Mouse (Mus musculus) heart, adult 2 months (tissue): ENCODE data around the gene Hoxa10.

Experiments
- CTCF ChIP-seq: fragments of 200-600 bp; IDR thresholded peaks from 2 replicates; pipeline ENCODE4 v1.8.1; 2022; ENCODE audit warnings: antibody characterized with exemption, mild to moderate bottlenecking, moderate library complexity
- POLR2A ChIP-seq: fragments of 200-500 bp; IDR thresholded peaks from 2 replicates; pipeline ENCODE4 v1.6.1; 2011; ENCODE audit warnings: mild to moderate bottlenecking, low read depth, low read length, control low read depth; ENCODE audit not compliant: insufficient read depth

- TF ChIP-seq CTCF (no peak), POLR2A (no peak)
Observed at GRCm38 (mm10) chr6:52266666-52266985, 26.0 kb upstream of the Hoxa10 start.
